Mouse (Mus musculus) T-cell, adult 2 months (primary cell): ENCODE data around the gene Gtdc1.

Experiments
- DNase-seq: peaks from one replicate; pipeline ENCODE4 v3.0.0; 2022; ENCODE audit warnings: low spot score

Gtdc1 gene

GRCm38 (mm10) chr2:44526110-44527032 lies 401.1 kb downstream of the Gtdc1 start:
- no peak for DNase-seq

GRCm38 (mm10) chr2:44525187-44525919 lies 402.1 kb downstream of the Gtdc1 start:
- no peak for DNase-seq

GRCm38 (mm10) chr2:44519236-44519635 lies 408.2 kb downstream of the Gtdc1 start:
- no peak for DNase-seq

GRCm38 (mm10) chr2:44518085-44518484 lies 409.4 kb downstream of the Gtdc1 start:
- DNase-seq, result no peak
